Mouse (Mus musculus): ENCODE measurements at regions not wholly inside any gene's neighbourhood (a gene's known extent, or its start where the extent isn't known, plus 50 kb on each side); places are given as distances from the start of the nearest gene placed in this dataset.

DNA sequence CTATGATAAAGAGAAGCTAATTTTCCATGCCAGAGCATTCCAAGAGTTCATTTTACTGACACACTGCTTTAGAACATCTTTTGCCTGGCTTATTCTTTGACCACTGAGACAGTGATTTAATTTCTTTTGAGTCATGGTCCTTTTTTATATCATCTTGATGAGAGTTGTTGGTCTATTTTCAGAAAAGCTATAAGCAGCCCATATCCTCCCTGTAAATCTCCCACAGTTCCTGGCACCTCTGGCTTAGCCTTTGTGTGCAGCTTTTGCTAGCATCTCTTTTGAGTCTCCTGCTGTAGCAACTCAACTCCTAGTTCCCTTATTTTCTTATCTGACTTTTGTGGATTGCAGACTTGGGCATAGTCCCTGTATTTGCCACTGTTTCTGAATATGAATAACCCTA is 207.5 kb upstream of the 4931417E11Rik start:
- Histone ChIP-seq H3K4me3 (ENCODE audit: insufficient read depth, low read length) (no peak overlapping the region), H3K27ac (ENCODE audit: insufficient read depth, low read length) (no peak overlapping the region), H3K4me1 (ENCODE audit: control insufficient read depth, insufficient read depth, low read length) (no peaks in the 10 kb centered on the region)
- TF ChIP-seq POLR2A (IDR thresholded peaks at IDR 0.05; ENCODE audit: extremely low read depth, insufficient read depth, low read length) = no peak

DNA sequence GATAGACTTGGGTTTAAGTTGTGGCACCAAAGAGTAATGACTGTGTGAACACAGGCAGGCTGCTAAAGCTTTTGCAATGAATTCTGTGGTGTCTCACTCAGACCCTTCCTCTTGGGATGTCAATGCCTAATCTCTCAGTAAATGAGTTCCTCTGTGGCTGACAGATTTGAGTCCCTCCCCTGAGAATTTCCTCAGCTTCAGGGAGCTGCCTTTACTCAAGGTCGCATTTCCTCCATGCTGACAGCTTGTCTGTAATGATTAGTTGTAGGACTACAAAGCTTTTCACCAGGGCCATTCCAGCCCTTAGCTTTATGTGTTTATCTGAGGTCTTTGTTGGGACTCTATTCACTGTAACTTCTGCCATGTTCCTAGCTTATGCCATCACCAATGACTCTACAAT is 199.9 kb upstream of the 4931417E11Rik start:
- H3K4me3 ChIP-seq (ENCODE audit: insufficient read depth, low read length) = no peak overlapping the region
- no peaks in the 10 kb centered on the region for H3K4me1 ChIP-seq (ENCODE audit: control insufficient read depth, insufficient read depth, low read length)
- TF ChIP-seq POLR2A (IDR thresholded peaks at IDR 0.05; ENCODE audit: extremely low read depth, insufficient read depth, low read length) (no peak), CTCF (IDR thresholded peaks at IDR 0.05; ENCODE audit: extremely low read depth, insufficient read depth, low read length) (no peak)
- H3K27ac ChIP-seq (ENCODE audit: insufficient read depth, low read length) = no peak overlapping the region

DNA sequence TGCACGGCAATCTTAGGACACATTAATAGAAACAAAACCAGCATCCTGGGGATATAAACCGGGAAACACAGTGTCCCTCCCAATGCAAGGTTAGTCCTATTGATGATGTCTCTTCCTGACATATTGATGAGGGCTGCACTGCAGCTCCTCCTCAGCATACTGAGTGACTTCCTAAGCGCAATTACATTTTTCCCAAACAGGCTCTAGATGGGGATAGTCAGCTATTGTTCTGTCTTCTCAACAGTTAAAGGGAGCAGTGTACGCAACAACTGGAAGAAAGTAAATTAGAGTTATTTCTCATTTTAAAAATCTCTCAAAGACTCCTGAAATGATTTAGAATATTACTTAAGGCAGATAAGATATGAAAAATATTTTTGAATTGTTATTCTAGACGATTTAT is 189.5 kb upstream of the 4931417E11Rik start:
- TF ChIP-seq POLR2A (IDR thresholded peaks at IDR 0.05; ENCODE audit: extremely low read depth, insufficient read depth, low read length) (no peak), CTCF (IDR thresholded peaks at IDR 0.05; ENCODE audit: extremely low read depth, insufficient read depth, low read length) (peak; percentile 9; the same call in 1 of the 2 replicates)
- Histone ChIP-seq H3K4me1 (ENCODE audit: control insufficient read depth, insufficient read depth, low read length) (no peaks in the 10 kb centered on the region), H3K27ac (ENCODE audit: insufficient read depth, low read length) (no peak overlapping the region), H3K4me3 (ENCODE audit: insufficient read depth, low read length) (no peak overlapping the region)

DNA sequence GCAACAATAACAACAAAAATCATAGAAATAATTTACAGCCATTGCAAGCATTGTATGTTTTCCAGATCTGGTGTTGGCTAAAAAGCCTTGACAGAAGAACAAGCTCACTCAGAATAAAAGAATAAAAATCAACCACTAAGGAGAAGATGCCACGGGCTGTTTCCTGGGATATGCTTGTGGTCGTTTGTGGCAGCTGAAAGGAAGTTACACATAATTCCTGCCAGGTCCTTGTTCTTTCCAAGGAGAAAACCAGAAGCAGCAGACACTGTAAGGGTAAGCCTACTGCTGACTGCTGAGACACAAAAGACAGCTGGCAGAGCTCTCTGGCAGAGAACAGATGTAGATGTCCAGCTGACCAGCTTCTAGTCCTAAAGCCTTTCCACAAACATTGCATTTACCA is 175.9 kb upstream of the 4931417E11Rik start:
- no peak overlapping the region for H3K4me3 ChIP-seq (ENCODE audit: insufficient read depth, low read length)
- no peak overlapping the region for H3K27ac ChIP-seq (ENCODE audit: insufficient read depth, low read length)
- H3K4me1 ChIP-seq (ENCODE audit: control insufficient read depth, insufficient read depth, low read length) = no peaks in the 10 kb centered on the region
- TF ChIP-seq CTCF (IDR thresholded peaks at IDR 0.05; ENCODE audit: extremely low read depth, insufficient read depth, low read length) = no peak
- no peak for TF ChIP-seq POLR2A (IDR thresholded peaks at IDR 0.05; ENCODE audit: extremely low read depth, insufficient read depth, low read length)

- no peak overlapping the region for H3K4me3 ChIP-seq (ENCODE audit: insufficient read depth, low read length)
- H3K4me1 ChIP-seq (ENCODE audit: control insufficient read depth, insufficient read depth, low read length) = no peaks in the 10 kb centered on the region
Measured at GRCm38 (mm10) chr6:73644778-73645267, 175.4 kb upstream of the 4931417E11Rik start.

GRCm38 (mm10) chr6:73628600-73628999 is 159.1 kb upstream of the 4931417E11Rik start:
- no peak overlapping the region for H3K27ac ChIP-seq (ENCODE audit: insufficient read depth, low read length)

More at GRCm38 (mm10) chr6:73644778-73645267, 175.4 kb upstream of the 4931417E11Rik start:
- H3K27ac ChIP-seq (ENCODE audit: insufficient read depth, low read length) = no peak overlapping the region
- no peak for TF ChIP-seq POLR2A (IDR thresholded peaks at IDR 0.05; ENCODE audit: extremely low read depth, insufficient read depth, low read length)
- no peak for TF ChIP-seq CTCF (IDR thresholded peaks at IDR 0.05; ENCODE audit: extremely low read depth, insufficient read depth, low read length)

GRCm38 (mm10) chr6:73626451-73626850 is 157.0 kb upstream of the 4931417E11Rik start:
- no peak for TF ChIP-seq POLR2A (IDR thresholded peaks at IDR 0.05; ENCODE audit: extremely low read depth, insufficient read depth, low read length)
- no peak for TF ChIP-seq CTCF (IDR thresholded peaks at IDR 0.05; ENCODE audit: extremely low read depth, insufficient read depth, low read length)
- Histone ChIP-seq H3K27ac (ENCODE audit: insufficient read depth, low read length) (no peak overlapping the region), H3K4me3 (ENCODE audit: insufficient read depth, low read length) (no peak overlapping the region), H3K4me1 (ENCODE audit: control insufficient read depth, insufficient read depth, low read length) (no peaks in the 10 kb centered on the region)

More at GRCm38 (mm10) chr6:73628600-73628999, 159.1 kb upstream of the 4931417E11Rik start:
- no peaks in the 10 kb centered on the region for H3K4me1 ChIP-seq (ENCODE audit: control insufficient read depth, insufficient read depth, low read length)
- no peak overlapping the region for H3K4me3 ChIP-seq (ENCODE audit: insufficient read depth, low read length)
- no peak for TF ChIP-seq CTCF (IDR thresholded peaks at IDR 0.05; ENCODE audit: extremely low read depth, insufficient read depth, low read length)

- Histone ChIP-seq H3K4me1 (ENCODE audit: control insufficient read depth, insufficient read depth, low read length) (no peaks in the 10 kb centered on the region), H3K27ac (ENCODE audit: insufficient read depth, low read length) (no peak overlapping the region), H3K4me3 (ENCODE audit: insufficient read depth, low read length) (no peak overlapping the region)
- TF ChIP-seq CTCF (IDR thresholded peaks at IDR 0.05; ENCODE audit: extremely low read depth, insufficient read depth, low read length) (no peak), POLR2A (IDR thresholded peaks at IDR 0.05; ENCODE audit: extremely low read depth, insufficient read depth, low read length) (no peak)
Measured at GRCm38 (mm10) chr6:73624211-73624610, 154.7 kb upstream of the 4931417E11Rik start.

- no peaks in the 10 kb centered on the region for H3K4me1 ChIP-seq (ENCODE audit: control insufficient read depth, insufficient read depth, low read length)
- TF ChIP-seq CTCF (IDR thresholded peaks at IDR 0.05; ENCODE audit: extremely low read depth, insufficient read depth, low read length) (no peak), POLR2A (IDR thresholded peaks at IDR 0.05; ENCODE audit: extremely low read depth, insufficient read depth, low read length) (no peak)
Measured at GRCm38 (mm10) chr6:73621839-73622426, 152.5 kb upstream of the 4931417E11Rik start.

DNA sequence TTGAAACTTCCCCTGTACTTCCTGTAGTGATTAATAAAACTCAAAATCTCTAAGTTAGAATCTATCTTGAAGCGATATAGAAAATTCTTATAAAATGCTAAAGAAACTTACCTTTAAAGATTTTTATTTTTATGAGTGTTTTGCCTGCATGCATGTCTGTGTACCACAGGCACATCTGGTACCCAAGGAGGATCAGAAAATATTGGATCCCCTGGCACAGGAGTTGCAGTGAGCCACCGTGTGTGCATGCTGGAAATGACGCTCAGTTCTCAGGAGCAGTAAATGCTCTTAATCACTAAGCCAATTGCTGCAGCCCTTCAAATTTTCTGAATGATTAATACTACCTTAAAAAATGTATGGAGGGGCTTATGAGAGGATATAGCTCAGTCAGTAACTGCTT is 142.8 kb upstream of the 4931417E11Rik start:
- TF ChIP-seq POLR2A (IDR thresholded peaks at IDR 0.05; ENCODE audit: extremely low read depth, insufficient read depth, low read length) (no peak), CTCF (IDR thresholded peaks at IDR 0.05; ENCODE audit: extremely low read depth, insufficient read depth, low read length) (no peak)
- no peak overlapping the region for H3K4me3 ChIP-seq (ENCODE audit: insufficient read depth, low read length)
- H3K27ac ChIP-seq (ENCODE audit: insufficient read depth, low read length) = no peak overlapping the region
- no peaks in the 10 kb centered on the region for H3K4me1 ChIP-seq (ENCODE audit: control insufficient read depth, insufficient read depth, low read length)

More at GRCm38 (mm10) chr6:73621839-73622426, 152.5 kb upstream of the 4931417E11Rik start:
- no peak overlapping the region for H3K4me3 ChIP-seq (ENCODE audit: insufficient read depth, low read length)
- H3K27ac ChIP-seq (ENCODE audit: insufficient read depth, low read length) = no peak overlapping the region

Data from cortical plate, adult 2 months (tissue).